Mouse (Mus musculus): ENCODE measurements around the gene Lrrc51. TPM values are rescaled to one million over a fixed set of nuclear protein-coding genes. Genes with fewer than 3 reads are reported as not detected.

The Lrrc51 gene
- polyA plus RNA-seq, 1 experiment from 2014 or later = 10.1 TPM

- WGBS = 91% methylated on average over 16 of the region's 16 CpGs
- Histone ChIP-seq H3K4me1 (peaks cover 20% of the 10 kb centered on the region), H3K27me3 (ENCODE audit: poor library complexity, severe bottlenecking) (no peaks in the 10 kb centered on the region), H3K4me3 (no peak overlapping the region), H3K27ac (no peak overlapping the region), H3K36me3 (replicated peaks) (peaks cover 48% of the 10 kb centered on the region), H3K9me3 (0 out of 2 replicates have a peak, but pooled peaks cover 5% of the 10 kb centered on the region)
- DNase-seq (ENCODE audit: extremely low spot score, low spot score) = no peak
These were observed 33.2 kb downstream of the Lrrc51 start for GRCm38 (mm10) chr7:101900331-101901097.

DNA sequence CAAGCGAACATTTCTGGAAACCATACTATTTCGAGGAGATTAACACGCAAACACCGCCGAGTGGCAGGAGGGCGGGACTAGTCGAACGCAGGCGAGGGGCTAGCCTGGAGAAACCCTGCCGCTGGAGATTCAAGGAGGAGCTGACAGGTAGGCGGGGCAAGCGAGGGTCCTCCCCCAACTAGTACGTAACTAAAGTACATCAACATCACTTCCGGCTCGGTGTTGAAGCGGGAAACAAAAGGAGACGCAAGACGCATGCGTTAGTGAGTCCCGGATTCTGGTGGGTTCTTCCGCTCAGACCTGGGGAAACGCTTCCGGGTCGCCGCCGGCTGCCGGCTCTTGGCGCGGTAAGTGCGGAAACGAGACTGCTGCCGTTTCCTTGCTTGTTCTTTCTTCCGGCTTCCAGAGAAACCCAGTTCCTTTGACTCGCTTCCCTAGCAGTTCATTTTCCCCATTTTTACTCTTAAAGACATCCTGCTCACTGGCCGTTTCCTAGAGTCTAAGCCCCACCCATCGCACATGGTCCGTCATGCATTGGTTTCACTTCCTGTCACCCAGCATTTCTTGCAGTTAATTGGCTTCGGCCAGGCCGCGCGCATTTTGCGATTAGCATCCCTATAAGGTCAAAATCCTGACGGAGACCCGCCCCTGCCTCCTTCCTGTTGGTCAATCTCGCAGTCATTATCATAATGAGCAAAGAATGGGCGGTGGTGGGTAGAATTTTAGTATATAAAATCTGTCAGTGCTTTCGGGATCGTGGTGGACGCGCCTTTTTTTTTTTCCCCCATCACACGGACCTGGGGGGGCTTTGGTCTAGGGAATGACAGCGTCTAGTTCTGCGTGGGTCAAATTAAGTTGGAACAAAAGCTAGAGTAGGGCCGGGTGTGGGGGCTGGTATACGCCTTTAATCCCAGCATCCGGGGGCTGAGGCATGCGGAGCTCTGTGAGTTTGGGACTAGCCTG is 37.3 kb downstream of the Lrrc51 start:
- peak; percentile 97 for DNase-seq (ENCODE audit: extremely low spot score, low spot score)
- Histone ChIP-seq H3K27ac (peak overlapping the region; percentile 96), H3K4me3 (peak overlapping the region; percentile 66), H3K9me3 (no peaks in the 10 kb centered on the region), H3K36me3 (replicated peaks) (peaks cover 33% of the 10 kb centered on the region), H3K4me1 (peaks cover 18% of the 10 kb centered on the region), H3K27me3 (ENCODE audit: poor library complexity, severe bottlenecking) (no peaks in the 10 kb centered on the region)
- under 1% methylated on average over 57 of the region's 57 CpGs for WGBS

GRCm38 (mm10) chr7:101895695-101896094 is 38.0 kb downstream of the Lrrc51 start:
- H3K36me3 ChIP-seq (replicated peaks) = peaks cover 26% of the 10 kb centered on the region
- H3K4me3 ChIP-seq = peak overlapping the region; percentile 66
- H3K27ac ChIP-seq = peak overlapping the region; percentile 96
- no peaks in the 10 kb centered on the region for H3K9me3 ChIP-seq
- H3K27me3 ChIP-seq (ENCODE audit: poor library complexity, severe bottlenecking) = no peaks in the 10 kb centered on the region
- no peak for DNase-seq (ENCODE audit: extremely low spot score, low spot score)
- H3K4me1 ChIP-seq = peaks cover 18% of the 10 kb centered on the region
- 35% methylated on average over 9 of the region's 9 CpGs for WGBS

DNA sequence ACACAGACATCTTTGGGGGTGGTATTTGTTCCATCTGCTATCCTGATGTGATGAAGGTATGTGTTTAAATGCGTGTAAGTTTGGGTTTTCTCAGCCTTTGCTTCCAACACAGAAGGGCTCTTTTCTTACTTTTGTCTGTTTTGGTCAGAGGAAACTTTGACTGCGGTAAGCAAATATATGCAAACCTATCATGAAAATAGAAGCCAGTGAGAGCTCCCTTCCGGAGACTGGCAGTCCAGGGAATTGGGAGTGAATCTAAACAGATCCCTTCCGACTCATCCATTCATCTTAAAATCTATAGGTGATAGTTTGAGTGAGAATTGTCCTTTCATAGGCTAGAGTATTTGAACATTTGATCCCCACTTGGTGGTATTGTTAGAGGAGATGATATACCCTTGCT is 45.2 kb downstream of the Lrrc51 start:
- DNase-seq (ENCODE audit: extremely low spot score, low spot score) = no peak
- Histone ChIP-seq H3K27me3 (ENCODE audit: poor library complexity, severe bottlenecking) (no peaks in the 10 kb centered on the region), H3K36me3 (replicated peaks) (no peaks in the 10 kb centered on the region), H3K9me3 (no peaks in the 10 kb centered on the region), H3K27ac (no peak overlapping the region), H3K4me3 (no peak overlapping the region), H3K4me1 (no peaks in the 10 kb centered on the region)
- WGBS = 91% methylated on average over 4 of the region's 4 CpGs

GRCm38 (mm10) chr7:101886274-101886673 is 47.4 kb downstream of the Lrrc51 start:
- WGBS = 89% methylated on average over 6 of the region's 6 CpGs
- no peaks in the 10 kb centered on the region for H3K27me3 ChIP-seq (ENCODE audit: poor library complexity, severe bottlenecking)
- no peaks in the 10 kb centered on the region for H3K36me3 ChIP-seq (replicated peaks)
- H3K9me3 ChIP-seq = no peaks in the 10 kb centered on the region
- peaks cover 4% of the 10 kb centered on the region; the same call in 1 of the 2 replicates for H3K4me1 ChIP-seq
- no peak overlapping the region for H3K27ac ChIP-seq
- no peak overlapping the region for H3K4me3 ChIP-seq
- DNase-seq (ENCODE audit: extremely low spot score, low spot score) = no peak

- H3K9me3 ChIP-seq = no peaks in the 10 kb centered on the region
- DNase-seq (ENCODE audit: extremely low spot score, low spot score) = no peak
- H3K27me3 ChIP-seq (ENCODE audit: poor library complexity, severe bottlenecking) = no peaks in the 10 kb centered on the region
- no peak overlapping the region for H3K4me3 ChIP-seq
- WGBS = 97% methylated on average over 4 of the region's 4 CpGs
- H3K36me3 ChIP-seq (replicated peaks) = no peaks in the 10 kb centered on the region
- H3K27ac ChIP-seq = no peak overlapping the region
- H3K4me1 ChIP-seq = peaks cover 4% of the 10 kb centered on the region; the same call in 1 of the 2 replicates
These were observed 49.5 kb downstream of the Lrrc51 start for GRCm38 (mm10) chr7:101884160-101884559.

DNA sequence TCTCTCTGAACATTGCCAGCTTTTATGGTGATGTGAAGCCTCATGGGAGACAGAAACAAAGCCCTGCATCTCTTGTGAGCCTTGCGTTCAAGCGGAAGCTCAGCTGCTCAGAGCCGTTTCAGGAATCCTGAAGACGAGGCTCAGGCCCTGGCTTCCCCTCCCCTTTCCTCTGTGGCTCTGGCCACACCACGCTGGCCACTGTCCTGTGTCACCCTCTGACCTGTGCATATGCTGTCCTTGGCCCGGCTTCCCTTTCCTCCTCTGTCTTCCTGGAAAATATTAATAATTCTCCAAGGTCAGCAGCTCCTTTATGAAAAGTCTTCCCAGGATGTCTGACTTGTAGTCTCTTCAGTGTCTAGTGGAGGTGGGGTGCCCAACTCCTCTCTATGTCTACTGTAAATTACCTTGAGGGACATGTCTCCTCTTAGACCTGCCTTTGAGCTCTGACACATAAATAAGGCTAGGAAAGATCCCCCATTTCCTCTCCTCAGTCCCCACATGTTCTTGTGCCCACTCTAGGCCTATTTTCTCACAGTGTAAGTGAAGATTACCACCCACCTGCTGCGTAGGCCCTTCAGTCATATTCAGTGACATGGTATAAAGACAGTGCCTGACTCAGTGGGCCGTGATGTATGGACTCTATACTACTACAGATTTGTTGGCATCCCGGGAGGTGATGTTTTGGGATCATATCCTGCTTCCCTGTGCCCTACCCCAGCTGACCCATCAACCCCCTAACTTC is 51.1 kb downstream of the Lrrc51 start:
- Histone ChIP-seq H3K27ac (no peak overlapping the region), H3K4me1 (peaks cover 4% of the 10 kb centered on the region; the same call in 1 of the 2 replicates), H3K9me3 (no peaks in the 10 kb centered on the region), H3K36me3 (replicated peaks) (no peaks in the 10 kb centered on the region), H3K4me3 (no peak overlapping the region), H3K27me3 (ENCODE audit: poor library complexity, severe bottlenecking) (no peaks in the 10 kb centered on the region)
- DNase-seq (ENCODE audit: extremely low spot score, low spot score) = no peak
- WGBS = 67% methylated on average over 9 of the region's 9 CpGs

GRCm38 (mm10) chr7:101880855-101881254 is 52.8 kb downstream of the Lrrc51 start:
- Histone ChIP-seq H3K27ac (no peak overlapping the region), H3K4me1 (peaks cover 4% of the 10 kb centered on the region; the same call in 1 of the 2 replicates), H3K36me3 (replicated peaks) (no peaks in the 10 kb centered on the region), H3K4me3 (no peak overlapping the region), H3K9me3 (no peaks in the 10 kb centered on the region), H3K27me3 (ENCODE audit: poor library complexity, severe bottlenecking) (no peaks in the 10 kb centered on the region)
- no peak for DNase-seq (ENCODE audit: extremely low spot score, low spot score)
- WGBS = 88% methylated on average over 4 of the region's 4 CpGs

GRCm38 (mm10) chr7:101875978-101876377 is 57.7 kb downstream of the Lrrc51 start:
- Histone ChIP-seq H3K27ac (no peak overlapping the region), H3K4me3 (no peak overlapping the region), H3K4me1 (no peaks in the 10 kb centered on the region), H3K36me3 (replicated peaks) (no peaks in the 10 kb centered on the region), H3K9me3 (no peaks in the 10 kb centered on the region), H3K27me3 (ENCODE audit: poor library complexity, severe bottlenecking) (no peaks in the 10 kb centered on the region)
- no peak for DNase-seq (ENCODE audit: extremely low spot score, low spot score)
- WGBS = 82% methylated on average over 1 of the region's 1 CpGs

GRCm38 (mm10) chr7:101871296-101871695 is 62.4 kb downstream of the Lrrc51 start:
- no peak for DNase-seq (ENCODE audit: extremely low spot score, low spot score)
- 87% methylated on average over 3 of the region's 3 CpGs for WGBS
- no peaks in the 10 kb centered on the region for H3K9me3 ChIP-seq
- peaks cover 26% of the 10 kb centered on the region for H3K4me1 ChIP-seq
- H3K27me3 ChIP-seq (ENCODE audit: poor library complexity, severe bottlenecking) = no peaks in the 10 kb centered on the region
- H3K4me3 ChIP-seq = no peak overlapping the region
- no peak overlapping the region for H3K27ac ChIP-seq
- no peaks in the 10 kb centered on the region for H3K36me3 ChIP-seq (replicated peaks)

GRCm38 (mm10) chr7:101870629-101871028 is 63.1 kb downstream of the Lrrc51 start, which contains the start of gene Folr1:
Folr1 (minus strand) TSS chr7:101870788.
- H3K9me3 ChIP-seq = no peaks in the 10 kb centered on the region
- no peaks in the 10 kb centered on the region for H3K27me3 ChIP-seq (ENCODE audit: poor library complexity, severe bottlenecking)
- H3K4me1 ChIP-seq = peaks cover 26% of the 10 kb centered on the region
- no peak for DNase-seq (ENCODE audit: extremely low spot score, low spot score)
- H3K36me3 ChIP-seq (replicated peaks) = no peaks in the 10 kb centered on the region
- 86% methylated on average over 2 of the region's 2 CpGs for WGBS
- no peak within 1 kb of the TSS for H3K4me3 ChIP-seq
- H3K27ac ChIP-seq = peak within 1 kb of the TSS; percentile 77

GRCm38 (mm10) chr7:101869163-101869500 is 64.6 kb downstream of the Lrrc51 start:
- peak overlapping the region; percentile 77 for H3K27ac ChIP-seq
- peak; percentile 48 for DNase-seq (ENCODE audit: extremely low spot score, low spot score)
- no peak overlapping the region for H3K4me3 ChIP-seq
- peaks cover 26% of the 10 kb centered on the region for H3K4me1 ChIP-seq
- no peaks in the 10 kb centered on the region for H3K36me3 ChIP-seq (replicated peaks)
- no peaks in the 10 kb centered on the region for H3K9me3 ChIP-seq
- no peaks in the 10 kb centered on the region for H3K27me3 ChIP-seq (ENCODE audit: poor library complexity, severe bottlenecking)
- WGBS = 51% methylated on average over 7 of the region's 7 CpGs

Data from forebrain, embryonic 10.5 days (tissue).